Mouse (Mus musculus) testis, adult 2 months (tissue): ENCODE measurements around the gene Gm45140. TPM values are rescaled to one million over a fixed set of nuclear protein-coding genes. Genes with fewer than 3 reads are reported as not detected.
A peak's percentile ranks its signal among the peaks of the same experiment; 100 is the strongest.

Experiments
- H3K27ac ChIP-seq: fragments of 200-500 bp; 2 replicates; pipeline ENCODE4 v1.5.1; 2012; ENCODE audit warnings: low read depth, low read length; ENCODE audit not compliant: control insufficient read depth, insufficient read depth
- H3K27me3 ChIP-seq: fragments of 200-500 bp; 2 replicates; pipeline ENCODE4 v1.6.1; 2012; ENCODE audit warnings: mild to moderate bottlenecking, low read length, moderate library complexity; ENCODE audit not compliant: control insufficient read depth, insufficient read depth
- H3K36me3 ChIP-seq: fragments of 200-500 bp; 2 replicates; pipeline ENCODE4 v1.6.1; 2012; ENCODE audit warnings: mild to moderate bottlenecking, low read length; ENCODE audit not compliant: control insufficient read depth, insufficient read depth
- H3K4me1 ChIP-seq: fragments of 200-500 bp; 2 replicates; pipeline ENCODE4 v1.6.1; 2012; ENCODE audit warnings: low read length; ENCODE audit not compliant: control insufficient read depth, insufficient read depth
- H3K4me3 ChIP-seq: fragments of 200-500 bp; 2 replicates; pipeline ENCODE4 v1.5.1; 2012; ENCODE audit warnings: low read depth, mild to moderate bottlenecking, low read length, moderate library complexity, mixed read lengths; ENCODE audit not compliant: control insufficient read depth
- CTCF ChIP-seq: fragments of 200-500 bp; IDR thresholded peaks from 2 replicates; pipeline ENCODE4 v1.5.1; 2012; ENCODE audit warnings: low read depth, mild to moderate bottlenecking, inconsistent platforms, low read length, moderate library complexity; ENCODE audit not compliant: control insufficient read depth, insufficient read depth, insufficient replicate concordance
- POLR2A ChIP-seq: fragments of 200-500 bp; IDR thresholded peaks from 2 replicates; pipeline ENCODE4 v1.6.1; 2012; ENCODE audit warnings: low read depth, mild to moderate bottlenecking, inconsistent platforms, low read length, moderate library complexity; ENCODE audit not compliant: control insufficient read depth
- polyA plus RNA-seq: library from polyadenylated mRNA; depleted of rRNA; stranded (reverse); fragments of >200 nt; gene quantifications from 2 replicates; pipeline ENCODE4 v1.2.3, GENCODE M21; 2012

Gene Gm45140
- polyA plus RNA-seq, 1 experiment, result 0.95 TPM

DNA sequence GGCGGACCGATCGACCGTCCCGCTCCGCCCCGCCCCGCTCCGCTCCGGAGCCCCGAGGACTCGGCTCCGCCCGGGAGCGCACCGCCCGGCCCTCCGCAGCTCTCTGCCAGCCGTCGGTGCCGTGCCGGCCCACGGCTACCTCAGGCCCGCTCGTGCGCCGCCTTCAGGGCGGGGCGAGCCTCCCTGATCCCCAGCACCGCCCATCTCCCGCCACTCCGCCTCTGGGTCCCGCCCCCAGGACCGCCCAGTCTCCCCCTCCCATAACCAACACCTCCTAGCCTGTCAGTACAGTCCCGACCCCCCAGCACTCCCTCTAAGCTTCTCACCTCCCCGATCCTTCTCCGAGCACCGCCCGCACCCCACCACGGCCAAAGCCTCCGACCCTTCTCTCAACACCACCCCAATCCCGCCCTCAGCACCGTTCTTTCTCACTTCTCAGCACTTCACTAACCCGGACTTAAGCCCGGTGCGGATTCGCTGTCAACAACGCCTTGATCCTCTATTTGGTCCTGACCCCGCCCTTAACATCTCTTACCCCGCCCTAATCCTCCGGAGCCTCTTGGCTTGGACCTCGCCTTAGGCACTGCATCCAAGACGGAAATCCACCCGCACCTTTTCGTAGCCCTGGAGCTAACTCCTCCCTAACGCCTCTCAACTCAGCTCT is 23.8 kb downstream of the Gm45140 start, which contains the start of gene Rab43:
Gene Rab43, minus strand, starts transcription at position 490 of the 664 bp plus-strand sequence.
- peaks cover 12% of the 10 kb centered on the region for H3K4me1 ChIP-seq
- peak; percentile 74 for TF ChIP-seq POLR2A
- no peak for TF ChIP-seq CTCF

DNA sequence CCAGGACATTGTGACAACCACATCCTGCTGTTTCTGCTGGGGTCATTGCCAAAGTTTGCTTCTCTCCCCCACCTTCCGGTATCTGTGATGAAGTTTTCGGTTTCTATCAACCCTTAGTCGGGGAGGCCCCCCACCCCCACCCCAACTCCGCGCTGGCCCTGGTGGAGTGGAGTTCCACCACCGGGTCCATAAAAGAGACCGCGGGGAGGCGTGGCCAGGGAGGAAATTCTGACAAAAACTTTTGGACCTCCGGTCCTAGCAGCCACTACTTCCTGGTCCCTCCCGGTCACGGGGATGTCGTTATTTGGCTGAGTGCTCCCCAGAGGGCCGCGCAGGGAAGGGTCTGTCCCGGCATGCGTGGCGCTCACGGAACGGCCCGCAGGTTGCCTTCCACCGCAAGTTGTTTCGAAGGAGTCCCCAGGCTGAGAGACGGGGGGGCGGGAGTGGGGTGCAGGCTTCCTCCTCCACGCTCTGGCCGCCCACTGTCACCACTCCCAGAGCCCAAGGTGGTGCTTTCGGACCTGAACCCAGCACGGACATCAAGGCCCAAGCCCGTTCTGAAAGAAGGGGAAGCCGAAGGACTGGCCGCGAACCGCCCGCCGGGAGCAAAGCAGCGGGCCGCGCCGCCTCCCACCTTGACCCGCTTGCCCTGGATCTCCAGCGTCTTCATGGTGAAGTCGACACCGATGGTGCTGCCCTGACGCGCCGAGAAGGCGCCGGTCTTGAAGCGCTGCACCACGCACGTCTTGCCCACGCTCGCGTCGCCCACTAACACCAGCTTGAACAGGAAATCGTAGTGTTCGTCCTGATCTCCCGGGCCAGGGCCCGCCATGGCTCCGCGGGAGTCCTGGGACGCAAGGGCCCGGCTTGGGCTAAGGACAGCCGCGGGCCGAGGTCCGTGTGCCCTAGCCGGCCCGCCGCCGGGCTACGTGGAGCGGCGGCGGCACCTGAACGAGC is 24.6 kb downstream of the Gm45140 start:
- H3K27me3 ChIP-seq, result no peaks in the 10 kb centered on the region
- TF ChIP-seq CTCF (no peak), POLR2A (peak; percentile 66)
- H3K4me1 ChIP-seq, result peaks cover 12% of the 10 kb centered on the region
- H3K36me3 ChIP-seq, result no peaks in the 10 kb centered on the region
- peak overlapping the region; percentile 91 for H3K4me3 ChIP-seq
- H3K27ac ChIP-seq, result peak overlapping the region; percentile 86

More for the DNA sequence above, 23.8 kb downstream of the Gm45140 start, which contains the start of gene Rab43:
- H3K27me3 ChIP-seq, result no peaks in the 10 kb centered on the region
- H3K4me3 ChIP-seq, result peak within 1 kb of the TSS; percentile 91
- H3K27ac ChIP-seq, result peak within 1 kb of the TSS; percentile 86
- H3K36me3 ChIP-seq, result no peaks in the 10 kb centered on the region

DNA sequence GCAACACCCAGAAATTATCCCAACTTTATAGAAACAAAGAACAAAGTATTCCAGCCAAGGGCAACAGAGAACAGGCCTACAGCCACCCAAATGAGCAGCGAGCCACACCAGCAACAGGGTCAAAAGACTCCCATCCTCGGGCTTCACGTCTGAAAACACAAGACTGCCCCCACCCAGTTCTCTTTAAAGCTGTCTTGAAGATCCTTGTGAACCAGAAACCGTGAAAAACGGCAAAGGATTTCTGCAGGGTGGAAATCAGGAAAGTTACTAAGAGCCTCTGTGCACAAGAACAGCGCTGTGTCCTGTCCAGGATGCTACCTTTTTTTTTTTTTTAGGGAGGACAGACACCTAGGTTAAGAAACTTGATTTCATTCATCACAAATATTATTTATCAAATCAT is 25.3 kb downstream of the Gm45140 start:
- H3K27me3 ChIP-seq, result no peaks in the 10 kb centered on the region
- H3K4me3 ChIP-seq, result peak overlapping the region; percentile 91
- H3K4me1 ChIP-seq, result peaks cover 12% of the 10 kb centered on the region
- H3K36me3 ChIP-seq, result no peaks in the 10 kb centered on the region
- peak overlapping the region; percentile 86 for H3K27ac ChIP-seq
- TF ChIP-seq CTCF (no peak), POLR2A (no peak)

- H3K4me3 ChIP-seq, result peak overlapping the region; percentile 50
- no peak for TF ChIP-seq POLR2A
- no peak for TF ChIP-seq CTCF
- H3K27ac ChIP-seq, result peak overlapping the region; percentile 25
- no peaks in the 10 kb centered on the region for H3K27me3 ChIP-seq
- H3K36me3 ChIP-seq, result no peaks in the 10 kb centered on the region
- H3K4me1 ChIP-seq, result peaks cover 12% of the 10 kb centered on the region
Observed at GRCm38 (mm10) chr6:87809651-87810161, 25.9 kb downstream of the Gm45140 start.

DNA sequence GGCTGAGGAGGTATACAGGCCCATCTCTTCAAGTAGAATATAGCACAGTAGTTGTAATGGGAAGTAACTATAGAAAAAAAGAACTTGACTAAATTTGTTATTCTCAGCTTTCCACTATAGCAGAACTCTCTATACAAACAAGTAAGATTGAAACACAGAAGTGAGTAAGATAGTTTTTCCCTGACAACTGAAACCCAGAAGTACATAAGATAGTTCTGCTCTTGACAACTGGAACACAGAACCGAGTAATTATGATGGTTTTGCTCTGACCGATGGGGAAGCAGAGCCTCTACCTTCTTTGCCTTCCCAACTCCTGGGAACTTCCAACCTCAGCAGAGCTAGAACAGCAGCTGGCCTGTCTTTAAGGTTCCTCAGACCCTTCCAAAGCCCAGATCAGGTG is 26.5 kb downstream of the Gm45140 start:
- Histone ChIP-seq H3K27ac (peak overlapping the region; percentile 15; the same call in 1 of the 2 replicates), H3K4me3 (no peak overlapping the region), H3K27me3 (no peaks in the 10 kb centered on the region), H3K4me1 (peaks cover 12% of the 10 kb centered on the region), H3K36me3 (no peaks in the 10 kb centered on the region)
- TF ChIP-seq POLR2A (no peak), CTCF (no peak)

DNA sequence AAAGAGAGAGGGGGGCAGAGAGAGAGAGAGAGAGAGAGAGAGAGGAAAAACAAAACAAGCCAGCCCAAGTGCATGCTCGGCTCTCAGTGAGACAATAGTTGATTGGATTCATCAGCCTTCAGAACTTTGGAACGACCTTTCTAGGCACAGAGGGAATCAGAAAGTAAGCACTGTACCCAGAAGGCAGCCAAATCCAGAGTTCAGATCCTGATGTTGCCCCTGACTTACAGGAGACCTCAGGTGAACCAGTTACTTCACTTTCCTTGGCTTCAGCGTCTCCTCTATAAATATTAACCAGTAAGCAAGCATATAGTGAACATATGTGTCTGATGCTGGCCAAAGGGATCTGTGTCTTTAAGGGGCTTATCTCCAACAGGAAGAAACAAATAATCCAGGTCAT is 27.1 kb downstream of the Gm45140 start:
- Histone ChIP-seq H3K4me3 (no peak overlapping the region), H3K4me1 (peaks cover 12% of the 10 kb centered on the region), H3K27me3 (no peaks in the 10 kb centered on the region), H3K27ac (no peak overlapping the region), H3K36me3 (no peaks in the 10 kb centered on the region)
- no peak for TF ChIP-seq POLR2A
- TF ChIP-seq CTCF, result no peak

GRCm38 (mm10) chr6:87807735-87808440 is 27.7 kb downstream of the Gm45140 start:
- Histone ChIP-seq H3K27ac (0 out of 2 replicates have a peak overlapping the region, but pooled peaks have one; percentile 8), H3K36me3 (no peaks in the 10 kb centered on the region), H3K27me3 (no peaks in the 10 kb centered on the region), H3K4me1 (peaks cover 9% of the 10 kb centered on the region), H3K4me3 (no peak overlapping the region)
- TF ChIP-seq POLR2A, result no peak
- TF ChIP-seq CTCF, result no peak
